Mouse (Mus musculus) midbrain, embryonic 16.5 days (tissue): ENCODE results near the gene Fgf8. TPM values are rescaled to one million over a fixed set of nuclear protein-coding genes. Genes with fewer than 3 reads are reported as not detected.

ENCODE experiments used
- ATAC-seq: fragments of 200-750 bp; cut with Nextera tagmentation; 2 replicates; pipeline ENCODE4 v1.8.0; 2017; ENCODE audit warnings: moderate TSS enrichment
- H3K27ac ChIP-seq: fragments of 300-500 bp; sonication (generic); 2 replicates; pipeline ENCODE4 v1.5.1; 2014; ENCODE audit warnings: mild to moderate bottlenecking, low read length, mixed read lengths
- H3K27me3 ChIP-seq: fragments of 300-500 bp; sonication (generic); 2 replicates; pipeline ENCODE4 v1.6.1; 2014; ENCODE audit warnings: low read depth, low read length, mixed read lengths; ENCODE audit not compliant: control insufficient read depth, insufficient read depth
- H3K36me3 ChIP-seq: fragments of 300-500 bp; sonication (generic); 2 replicates; pipeline ENCODE4 v1.6.1; 2014; ENCODE audit warnings: mild to moderate bottlenecking, low read length, moderate library complexity, mixed read lengths; ENCODE audit not compliant: control insufficient read depth, insufficient read depth
- H3K4me1 ChIP-seq: fragments of 300-500 bp; sonication (generic); 2 replicates; pipeline ENCODE4 v1.6.1; 2014; ENCODE audit warnings: mild to moderate bottlenecking, low read length, mixed read lengths; ENCODE audit not compliant: control insufficient read depth, insufficient read depth
- H3K4me2 ChIP-seq: fragments of 300-500 bp; sonication (generic); 2 replicates; pipeline ENCODE4 v1.6.1; 2014; ENCODE audit warnings: mild to moderate bottlenecking, low read length, mixed read lengths
- H3K4me3 ChIP-seq: fragments of 300-500 bp; sonication (generic); 2 replicates; pipeline ENCODE4 v1.5.1; 2014; ENCODE audit warnings: low read depth, mild to moderate bottlenecking, low read length, moderate library complexity, mixed read lengths
- H3K9ac ChIP-seq: fragments of 300-500 bp; sonication (generic); 2 replicates; pipeline ENCODE4 v1.6.1; 2014; ENCODE audit warnings: low read depth, low read length, mixed read lengths
- H3K9me3 ChIP-seq: fragments of 300-500 bp; sonication (generic); replicated peaks from 2 replicates; pipeline ENCODE4 v1.6.1; 2014; ENCODE audit warnings: mild to moderate bottlenecking, low read length, mixed read lengths; ENCODE audit not compliant: control insufficient read depth, poor library complexity, severe bottlenecking
- WGBS: fragments of 180-500 bp; shearing (Covaris S2); extraction: QIAGEN DNeasy Blood & Tissue Kit; methylation state at CpG from one replicate; pipeline ENCODE4 v1.1.7; 2014; 5-methylcytosine and 5-hydroxymethylcytosine counted together
- polyA plus RNA-seq: library from polyadenylated mRNA; unstranded; fragments of >200 nt; fragmentation: Nextera tagmentation; extraction: Ambion mirVana; gene quantifications from 2 replicates; pipeline ENCODE4 v1.2.1, GENCODE M21; 2015

Fgf8 gene
- polyA plus RNA-seq, 1 experiment from 2014 or later: 0.23 TPM

GRCm38 (mm10) chr19:45736855-45737207, 5.9 kb downstream of the Fgf8 start:
- H3K27me3 ChIP-seq: peaks cover 73% of the 10 kb centered on the region
- peak overlapping the region; percentile 58 for H3K4me2 ChIP-seq
- no peaks in the 10 kb centered on the region for H3K9me3 ChIP-seq
- 1% methylated on average over 27 of the region's 28 CpGs for WGBS
- no peaks in the 10 kb centered on the region for H3K36me3 ChIP-seq
- H3K27ac ChIP-seq: no peak overlapping the region
- peak; percentile 38; the same call in 1 of the 2 replicates for ATAC-seq
- peak overlapping the region; percentile 24 for H3K4me3 ChIP-seq
- H3K4me1 ChIP-seq: peaks cover 6% of the 10 kb centered on the region
- peak overlapping the region; percentile 50; the same call in 1 of the 2 replicates for H3K9ac ChIP-seq

- Histone ChIP-seq H3K4me2 (no peak overlapping the region), H3K36me3 (no peaks in the 10 kb centered on the region), H3K27ac (no peak overlapping the region), H3K9me3 (no peaks in the 10 kb centered on the region), H3K27me3 (peaks cover 72% of the 10 kb centered on the region), H3K9ac (no peak overlapping the region), H3K4me3 (no peak overlapping the region), H3K4me1 (peaks cover 6% of the 10 kb centered on the region)
- ATAC-seq: no peak
- WGBS: 27% methylated on average over 1 of the region's 1 CpGs
Observed at GRCm38 (mm10) chr19:45736241-45736640, 6.5 kb downstream of the Fgf8 start.

GRCm38 (mm10) chr19:45734762-45735161, 8.0 kb downstream of the Fgf8 start:
- no peak for ATAC-seq
- Histone ChIP-seq H3K9me3 (no peaks in the 10 kb centered on the region), H3K27ac (no peak overlapping the region), H3K36me3 (no peaks in the 10 kb centered on the region), H3K4me2 (no peak overlapping the region), H3K27me3 (peaks cover 67% of the 10 kb centered on the region), H3K4me3 (no peak overlapping the region), H3K4me1 (peaks cover 6% of the 10 kb centered on the region), H3K9ac (no peak overlapping the region)
- WGBS: 34% methylated on average over 7 of the region's 7 CpGs

GRCm38 (mm10) chr19:45734191-45734590, 8.5 kb downstream of the Fgf8 start:
- Histone ChIP-seq H3K9me3 (no peaks in the 10 kb centered on the region), H3K36me3 (no peaks in the 10 kb centered on the region), H3K4me3 (no peak overlapping the region), H3K4me2 (no peak overlapping the region), H3K27me3 (peaks cover 61% of the 10 kb centered on the region), H3K9ac (no peak overlapping the region), H3K27ac (no peak overlapping the region), H3K4me1 (peaks cover 6% of the 10 kb centered on the region)
- no peak for ATAC-seq
- 74% methylated on average over 5 of the region's 5 CpGs for WGBS

GRCm38 (mm10) chr19:45733564-45733963, 9.2 kb downstream of the Fgf8 start:
- Histone ChIP-seq H3K4me1 (peaks cover 6% of the 10 kb centered on the region), H3K27me3 (peaks cover 60% of the 10 kb centered on the region), H3K36me3 (no peaks in the 10 kb centered on the region), H3K9ac (no peak overlapping the region), H3K4me3 (no peak overlapping the region), H3K4me2 (no peak overlapping the region), H3K9me3 (no peaks in the 10 kb centered on the region), H3K27ac (no peak overlapping the region)
- no peak for ATAC-seq
- 14% methylated on average over 10 of the region's 10 CpGs for WGBS

GRCm38 (mm10) chr19:45731658-45732057, 11.1 kb downstream of the Fgf8 start:
- Histone ChIP-seq H3K4me1 (no peaks in the 10 kb centered on the region; the same call in 1 of the 2 replicates), H3K36me3 (no peaks in the 10 kb centered on the region), H3K27me3 (peaks cover 51% of the 10 kb centered on the region), H3K27ac (no peak overlapping the region), H3K9ac (no peak overlapping the region), H3K4me2 (no peak overlapping the region), H3K9me3 (no peaks in the 10 kb centered on the region), H3K4me3 (no peak overlapping the region)
- WGBS: 91% methylated on average over 7 of the region's 7 CpGs
- no peak for ATAC-seq

GRCm38 (mm10) chr19:45730042-45730441, 12.7 kb downstream of the Fgf8 start:
- Histone ChIP-seq H3K4me3 (no peak overlapping the region), H3K4me2 (no peak overlapping the region), H3K27me3 (peaks cover 41% of the 10 kb centered on the region), H3K9me3 (no peaks in the 10 kb centered on the region), H3K27ac (no peak overlapping the region), H3K36me3 (no peaks in the 10 kb centered on the region), H3K9ac (no peak overlapping the region), H3K4me1 (no peaks in the 10 kb centered on the region)
- WGBS: 71% methylated on average over 8 of the region's 8 CpGs
- ATAC-seq: no peak

- Histone ChIP-seq H3K4me2 (no peak overlapping the region), H3K9me3 (no peaks in the 10 kb centered on the region), H3K27ac (no peak overlapping the region), H3K4me1 (no peaks in the 10 kb centered on the region), H3K36me3 (no peaks in the 10 kb centered on the region), H3K9ac (no peak overlapping the region), H3K4me3 (no peak overlapping the region), H3K27me3 (peaks cover 27% of the 10 kb centered on the region)
- no peak for ATAC-seq
- WGBS: 79% methylated on average over 10 of the region's 10 CpGs
Observed at GRCm38 (mm10) chr19:45727231-45727630, 15.5 kb downstream of the Fgf8 start.

- Histone ChIP-seq H3K4me3 (no peak overlapping the region), H3K4me2 (no peak overlapping the region), H3K36me3 (no peaks in the 10 kb centered on the region), H3K27ac (no peak overlapping the region), H3K9ac (no peak overlapping the region), H3K4me1 (no peaks in the 10 kb centered on the region), H3K27me3 (peaks cover 25% of the 10 kb centered on the region), H3K9me3 (no peaks in the 10 kb centered on the region)
- WGBS: 46% methylated on average over 11 of the region's 14 CpGs
- ATAC-seq: no peak
Observed at GRCm38 (mm10) chr19:45725677-45726277, 16.9 kb downstream of the Fgf8 start.
